Mouse (Mus musculus) cerebellum, postnatal 14 days (tissue): Measurements from ENCODE around the gene Mmgt1.

Source experiments
- DNase-seq, 2 experiments: peaks; one replicate each; pipeline ENCODE4 v3.0.0; 2021; ENCODE audit warnings: mixed read lengths in 2 of 2

The Mmgt1 gene

DNA sequence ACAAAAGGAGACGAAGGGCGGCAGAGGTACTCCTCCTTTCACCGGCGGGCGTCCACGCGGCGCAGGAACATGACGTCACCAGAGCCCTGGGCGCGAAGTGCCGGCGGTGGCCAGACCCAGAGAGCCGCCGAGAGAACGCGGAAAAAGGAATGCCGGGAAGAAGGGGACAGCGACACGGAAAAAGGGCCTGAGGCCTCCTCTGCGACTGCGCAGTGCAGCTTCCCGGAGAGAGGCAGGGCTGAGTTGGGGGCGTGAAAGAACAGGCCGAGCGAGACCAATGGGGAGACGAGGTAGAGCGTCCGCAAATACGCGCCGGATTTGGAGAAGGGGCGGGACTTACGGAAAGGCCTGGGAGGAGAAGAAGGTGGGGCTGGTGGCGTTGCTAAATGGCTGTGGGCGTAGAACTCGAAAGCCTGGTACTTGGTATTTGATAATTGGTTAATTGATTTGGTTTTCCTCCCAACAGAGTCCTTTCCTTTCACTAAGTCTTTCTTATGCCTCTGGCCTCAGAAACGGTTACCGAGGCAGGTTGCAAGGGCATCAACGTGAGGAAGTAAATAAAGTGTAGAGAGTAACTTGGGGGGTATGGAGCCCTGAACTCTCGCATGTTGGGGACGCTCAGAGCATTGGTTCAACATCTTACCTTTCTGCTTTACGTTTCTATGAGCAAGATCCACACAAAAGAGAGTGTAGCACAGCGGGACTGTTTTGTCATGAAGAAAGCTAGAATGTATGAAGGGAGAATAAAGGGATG lies at the start of gene Mmgt1:
Gene Mmgt1, minus strand, starts transcription at position 183 of the 754 bp plus-strand sequence.
- peak; percentile 92 for DNase-seq

DNA sequence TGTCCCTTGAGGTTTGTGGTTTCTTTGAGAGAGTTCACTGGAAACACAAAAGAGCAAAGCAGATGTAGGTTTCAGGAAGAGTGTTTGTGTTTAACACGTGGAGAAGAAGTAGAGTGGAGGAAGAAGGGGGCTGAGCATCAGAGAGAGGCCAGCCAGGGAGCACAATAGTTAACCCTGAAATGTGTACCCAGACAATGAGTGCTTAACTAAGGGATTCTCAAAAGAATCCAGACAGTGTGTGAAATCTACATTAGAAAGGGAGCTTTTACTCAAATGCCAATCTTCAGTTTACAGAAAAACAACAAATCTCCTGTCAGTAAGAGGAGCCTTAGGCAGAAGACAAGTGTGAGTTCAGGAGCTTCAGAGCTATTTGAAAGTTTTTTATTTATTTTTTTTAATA lies 42.2 kb upstream of the Mmgt1 start:
- no peak for DNase-seq

DNA sequence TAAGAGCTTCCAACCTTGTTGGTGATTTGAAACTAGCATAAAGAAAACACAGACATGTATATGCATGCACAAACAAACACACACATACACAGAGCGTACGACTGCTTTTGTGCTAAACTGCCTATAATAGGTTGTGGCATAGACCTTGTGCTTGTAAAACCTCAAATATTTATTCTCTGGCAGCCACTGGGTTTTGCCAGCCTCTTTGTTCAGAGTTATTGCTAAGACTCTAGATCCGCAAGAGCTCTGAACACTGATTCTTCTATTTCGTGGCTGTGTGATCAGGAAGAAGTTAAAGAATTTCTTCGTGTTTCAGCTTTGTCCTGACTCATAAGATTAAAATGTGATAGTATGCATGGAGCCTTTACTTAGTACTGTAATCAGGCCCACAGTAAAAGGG lies 38.3 kb upstream of the Mmgt1 start:
- no peak for DNase-seq

DNA sequence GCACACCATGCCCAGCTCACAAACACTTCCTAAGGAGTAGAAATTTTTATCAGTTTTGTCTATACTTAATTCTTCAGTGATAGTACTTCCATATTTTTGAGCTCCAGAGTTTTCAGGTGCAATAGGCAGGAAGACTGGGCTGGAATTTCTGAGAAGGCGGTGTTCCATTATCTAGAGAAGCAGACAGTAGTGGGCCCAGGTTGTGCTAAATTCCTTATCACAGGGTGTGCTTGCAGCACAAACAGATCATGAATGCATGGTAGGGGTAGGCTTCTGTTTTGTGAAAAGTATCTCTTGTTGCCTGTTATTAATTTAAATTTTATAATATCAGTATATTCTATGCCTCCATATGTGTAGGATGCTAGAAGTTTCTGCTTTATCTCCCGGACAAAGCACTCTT lies 17.4 kb upstream of the Mmgt1 start:
- DNase-seq = no peak

DNA sequence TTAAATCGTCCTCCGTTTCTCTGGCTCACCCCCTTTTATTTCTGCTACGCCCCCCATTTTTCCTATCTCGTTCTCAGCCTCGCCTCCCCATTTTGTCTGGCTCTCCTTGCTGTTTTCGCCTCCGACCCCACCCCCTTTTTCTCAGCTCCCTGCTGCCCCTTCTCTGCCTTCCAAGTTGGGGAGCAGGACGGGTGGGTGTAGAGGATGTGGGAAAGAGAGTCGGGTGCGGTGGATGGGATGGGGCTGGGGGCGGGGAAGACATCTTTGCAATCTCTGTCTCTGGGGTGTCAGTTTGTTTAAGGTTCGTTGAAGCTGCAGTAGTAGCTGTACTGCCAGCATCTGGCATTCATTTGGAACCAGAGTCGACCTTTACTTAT lies 12.4 kb upstream of the Mmgt1 start:
- peak in 1 of 2 experiments; percentile 30 for DNase-seq

DNA sequence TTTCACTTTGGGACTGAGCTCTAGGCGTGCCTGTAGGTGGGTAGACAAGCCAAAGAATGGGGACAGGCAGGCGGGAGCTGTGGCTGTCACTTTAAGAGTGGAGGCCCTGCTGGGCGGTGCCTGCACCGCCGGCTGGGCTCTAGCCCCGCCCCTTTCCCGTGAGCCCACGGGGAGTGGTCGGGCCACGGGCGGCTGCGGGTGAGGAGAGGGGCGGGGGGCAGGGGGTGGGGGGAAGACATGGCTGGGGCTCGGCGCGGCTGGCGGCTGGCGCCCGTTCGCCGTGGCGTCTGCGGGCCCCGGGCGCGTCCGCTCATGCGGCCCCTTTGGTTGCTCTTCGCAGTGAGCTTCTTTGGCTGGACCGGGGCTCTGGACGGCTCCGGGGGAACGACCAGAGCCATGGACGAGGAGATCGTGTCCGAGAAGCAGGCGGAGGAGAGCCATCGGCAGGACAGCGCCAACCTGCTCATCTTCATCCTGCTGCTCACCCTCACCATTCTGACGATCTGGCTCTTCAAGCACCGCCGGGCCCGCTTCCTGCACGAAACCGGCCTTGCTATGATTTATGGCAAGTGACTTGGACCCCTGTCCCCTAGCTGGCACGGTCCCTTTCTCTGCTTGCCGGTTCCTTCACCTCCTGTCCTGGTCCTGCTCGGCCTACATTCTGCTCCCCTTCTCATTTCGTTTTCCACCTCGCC lies 11.9 kb upstream of the Mmgt1 start, which contains the start of gene Slc9a6:
Gene Slc9a6, plus strand, starts transcription at position 135 of the 695 bp plus-strand sequence.
- DNase-seq = peak; percentile 83 to 85

DNA sequence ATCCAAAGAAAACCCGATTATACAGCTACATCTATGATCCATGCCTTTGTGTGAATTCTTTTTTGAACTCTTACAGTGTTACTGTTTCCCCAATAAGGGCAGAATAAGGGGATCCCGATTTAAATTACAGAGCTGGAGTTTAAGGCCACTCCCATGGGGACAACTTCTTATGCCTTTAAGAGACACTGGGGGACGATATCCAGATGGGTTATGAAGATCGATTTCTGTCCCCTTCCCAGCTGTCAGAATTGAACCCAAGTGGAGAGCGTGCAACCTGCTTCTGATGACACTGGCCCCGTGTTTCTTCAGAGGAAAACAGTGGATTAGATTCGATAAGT lies 11.4 kb upstream of the Mmgt1 start:
- no peak for DNase-seq

DNA sequence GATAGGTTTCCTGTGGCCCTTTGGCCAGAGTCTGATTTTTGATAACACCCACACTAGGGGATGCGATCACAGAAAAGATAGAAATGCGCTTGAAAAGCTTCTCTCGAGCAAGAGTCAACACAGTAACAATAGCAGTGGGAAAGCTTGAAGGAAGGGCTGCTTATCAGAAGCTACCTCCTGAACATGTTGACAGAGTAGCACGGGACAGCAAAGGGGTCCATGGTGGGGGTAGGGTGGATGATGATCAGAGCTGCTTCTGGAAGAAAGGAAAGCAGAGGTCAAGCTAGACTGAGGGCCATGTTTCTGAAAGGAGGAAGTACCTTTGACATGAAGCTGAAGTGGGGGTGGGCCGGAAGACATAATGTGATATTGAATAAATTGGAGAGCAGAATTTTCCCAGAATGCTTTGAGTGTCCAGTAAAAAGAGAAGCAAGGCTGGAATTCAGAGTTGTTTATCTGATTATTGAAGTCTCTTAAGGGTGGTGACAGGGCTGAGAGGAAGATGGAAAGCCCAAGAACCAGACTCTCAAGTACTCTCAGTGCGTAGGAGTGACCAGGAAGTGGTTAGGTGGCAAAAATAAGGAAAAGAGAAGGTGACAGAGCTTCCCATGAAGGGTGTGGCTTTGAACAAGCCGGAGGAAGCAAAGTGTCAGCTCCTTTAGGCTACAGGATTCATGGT lies 9.3 kb upstream of the Mmgt1 start:
- DNase-seq = no peak

DNA sequence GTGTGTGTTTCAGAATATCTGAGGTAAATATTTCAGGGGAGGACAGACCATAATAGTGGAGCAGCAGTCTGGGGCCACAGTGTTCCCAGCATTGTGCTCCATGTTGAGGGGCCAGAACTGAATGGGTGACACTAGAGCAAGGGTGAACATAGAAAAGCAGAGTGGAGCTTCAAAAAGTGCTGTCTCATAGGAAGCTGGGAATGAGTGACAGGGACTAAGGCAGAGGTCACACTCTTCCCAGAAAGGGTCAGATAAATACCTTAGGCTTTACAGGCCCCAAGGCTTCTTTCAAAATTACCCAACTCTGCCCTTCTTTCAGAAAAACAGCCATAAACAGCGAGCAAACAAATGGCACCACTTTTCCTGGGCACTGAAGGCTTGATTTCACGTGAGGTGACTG lies 8.7 kb upstream of the Mmgt1 start:
- DNase-seq = no peak

DNA sequence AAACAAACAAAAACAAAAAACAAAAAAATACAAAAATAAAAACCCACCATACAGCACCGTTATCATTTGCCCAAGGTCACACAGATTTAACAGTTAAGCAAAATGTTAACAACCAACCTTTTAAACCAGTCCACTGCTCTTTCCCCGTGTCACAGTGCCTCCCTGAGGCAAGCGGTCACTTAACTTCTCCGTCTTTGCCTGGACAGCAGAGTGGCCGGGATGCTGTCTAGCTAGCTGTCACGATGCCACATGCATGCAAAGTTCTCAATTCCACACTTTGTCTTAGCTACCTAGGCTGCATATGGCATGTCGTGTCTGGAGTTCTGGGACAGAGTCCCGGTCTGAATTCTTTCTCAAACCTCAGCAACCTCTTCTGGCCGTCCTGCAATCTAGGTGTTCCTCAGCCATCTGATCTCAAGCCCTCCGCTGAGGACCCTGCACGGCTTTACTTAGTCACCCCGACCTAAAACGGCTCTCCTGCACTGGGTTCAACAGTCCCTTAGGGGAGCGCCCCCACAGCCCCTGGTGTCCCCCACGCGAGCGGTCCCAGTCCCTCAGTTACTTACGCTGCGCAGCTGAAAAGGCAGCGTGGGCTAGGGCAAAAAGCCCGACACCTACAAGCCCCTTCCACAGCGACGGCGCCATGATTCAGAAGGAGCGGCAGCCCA lies 516 bp downstream of the Mmgt1 start:
- DNase-seq = peak; percentile 26 to 33

DNA sequence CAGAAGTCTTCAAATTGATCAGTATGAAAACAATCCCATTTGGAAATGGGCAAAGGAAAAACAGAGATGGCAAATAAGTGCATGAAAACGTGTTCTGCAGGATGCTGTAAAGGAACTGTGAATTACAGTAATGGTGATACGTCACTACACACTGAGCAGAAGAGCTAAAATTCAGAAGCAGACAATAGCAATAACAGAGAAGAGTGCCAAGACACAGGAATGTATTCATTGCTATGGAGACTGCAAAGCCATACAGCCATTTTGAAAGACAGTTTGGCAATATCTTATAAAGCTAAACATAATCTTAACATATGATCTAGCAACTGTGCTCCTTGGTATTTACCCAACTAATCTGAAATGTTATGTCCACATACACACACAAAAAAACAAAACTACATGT lies 19.7 kb downstream of the Mmgt1 start:
- DNase-seq = no peak

DNA sequence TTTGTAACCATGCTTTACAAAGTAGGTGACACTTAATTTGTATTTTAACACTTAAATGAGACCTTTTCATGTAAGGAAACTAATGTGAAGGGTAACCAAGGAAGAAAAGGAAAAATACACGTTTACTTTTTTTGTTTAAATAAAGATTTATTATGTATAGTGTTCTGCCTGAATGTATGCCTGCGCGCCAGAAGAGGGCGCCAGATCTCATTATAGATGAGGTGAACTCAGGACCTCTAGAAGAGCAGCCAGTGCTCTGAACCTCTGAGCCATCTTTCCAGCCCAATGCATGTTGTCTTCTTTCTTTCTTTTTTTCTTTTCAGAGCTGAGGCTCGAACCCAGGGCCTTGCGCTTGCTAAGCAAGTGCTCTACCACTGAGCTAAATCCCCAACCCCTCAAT lies 25.4 kb downstream of the Mmgt1 start:
- DNase-seq = peak; percentile 17 to 34

DNA sequence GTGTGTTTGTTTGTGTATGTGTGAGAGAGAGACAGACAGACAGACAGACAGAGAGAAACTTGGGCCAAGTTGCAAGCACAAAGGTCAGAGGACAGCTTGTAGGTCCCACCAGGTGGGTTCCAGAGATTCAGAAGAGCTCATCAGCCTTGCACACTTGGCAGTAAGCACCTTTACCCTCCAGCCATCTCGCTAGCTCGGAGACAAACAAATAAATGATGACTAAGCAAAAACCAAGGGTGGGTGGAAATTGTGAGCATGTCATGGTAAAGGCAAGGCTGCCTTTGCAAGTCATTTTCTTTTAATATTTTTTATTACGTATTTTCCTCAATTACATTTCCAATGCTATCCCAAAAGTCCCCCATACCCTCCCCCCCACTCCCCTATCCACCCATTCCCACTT lies 44.3 kb downstream of the Mmgt1 start:
- no peak for DNase-seq

DNA sequence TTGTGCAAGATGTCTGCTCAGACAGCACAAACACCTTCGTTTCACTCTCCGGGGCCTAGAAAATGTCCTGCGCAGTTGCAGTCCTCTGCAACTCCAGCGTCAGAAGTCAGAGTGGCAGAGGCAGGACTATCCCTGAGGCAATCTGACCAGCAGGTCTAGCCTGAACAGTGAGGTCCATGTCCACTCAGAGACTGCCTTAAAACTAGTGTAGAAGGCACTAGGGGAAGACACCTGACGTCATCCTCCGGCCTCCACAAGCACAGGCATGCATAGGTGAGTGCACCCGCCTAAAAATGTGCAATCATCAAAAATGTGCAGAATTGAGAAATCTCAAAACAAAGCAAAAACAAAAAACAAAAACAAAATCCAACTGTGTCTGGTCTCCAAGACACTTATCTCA lies 48.4 kb downstream of the Mmgt1 start, which contains the start of gene Gm648:
Gene Gm648, minus strand, starts transcription at position 101 of the 400 bp plus-strand sequence.
- no peak for DNase-seq

DNA sequence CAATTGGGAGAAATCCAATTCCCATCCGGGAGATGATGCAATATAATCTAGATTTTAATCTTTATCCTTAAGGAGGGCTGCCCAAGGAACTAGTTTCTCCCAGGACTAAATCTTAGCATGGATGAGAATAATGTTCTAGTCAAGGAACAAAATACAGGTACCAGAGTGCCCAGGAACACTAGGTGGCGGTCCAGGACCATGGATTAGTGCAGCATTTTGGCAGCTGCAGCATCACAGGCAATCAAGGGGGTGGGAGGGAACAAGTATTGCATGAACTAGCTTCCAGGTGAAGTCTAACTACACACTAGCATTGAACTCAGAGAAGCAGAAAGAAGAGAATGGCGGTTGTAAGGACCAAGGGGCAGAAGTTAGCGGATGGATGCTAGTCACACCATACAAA lies 60.7 kb downstream of the Mmgt1 start:
- peak; percentile 33 to 51 for DNase-seq
